Mouse (Mus musculus): ENCODE data around the gene Elk3. TPM values are rescaled to one million over a fixed set of nuclear protein-coding genes. Genes with fewer than 3 reads are reported as not detected.
A peak's percentile ranks its signal among the peaks of the same experiment; 100 is the strongest.

The Elk3 gene
- polyA plus RNA-seq, 1 experiment from 2014 or later = 10.4 TPM

DNA sequence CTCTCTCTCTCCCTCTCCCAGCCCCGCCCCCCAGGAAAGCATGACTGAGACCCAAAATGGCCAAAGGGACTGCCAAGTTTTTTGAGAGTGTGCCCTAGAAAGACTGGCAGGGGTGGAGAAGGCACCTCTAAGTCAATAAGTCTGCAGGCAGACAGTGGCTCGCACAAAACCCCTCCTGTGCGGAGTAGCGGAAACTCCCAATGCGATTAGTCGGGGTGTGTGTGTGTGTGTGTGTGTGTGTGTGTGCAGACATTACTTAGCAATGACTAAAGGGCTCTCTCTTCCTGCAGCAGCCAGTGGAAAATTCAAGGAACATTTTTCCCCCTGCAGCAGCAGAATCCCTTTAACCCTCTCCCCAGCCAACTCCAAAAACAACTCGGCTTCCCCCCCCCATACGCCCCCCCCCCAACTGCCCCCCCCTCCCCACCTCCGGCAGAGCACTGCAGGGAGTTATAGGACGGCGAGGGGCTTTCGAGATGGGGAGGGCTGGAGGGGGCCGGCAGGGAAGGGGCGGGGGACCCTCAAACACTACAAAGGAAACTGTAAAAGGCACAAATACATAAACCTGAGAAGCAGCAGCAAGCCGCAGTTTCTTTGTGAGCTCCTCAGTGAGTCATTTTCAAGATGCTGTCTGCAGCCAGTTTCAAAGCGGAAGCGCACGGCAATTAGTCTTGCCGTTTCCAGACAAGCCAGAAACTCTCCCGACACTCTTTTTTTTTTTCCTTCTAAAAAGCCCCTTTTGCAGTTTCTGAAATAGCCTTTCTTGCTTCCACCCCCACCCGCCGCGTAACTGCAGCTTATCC, 1.6 kb downstream of the Elk3 start:
- Histone ChIP-seq H3K9ac (peak overlapping the region; percentile 81), H3K36me3 (no peaks in the 10 kb centered on the region), H3K4me3 (peak overlapping the region; percentile 59), H3K4me2 (peak overlapping the region; percentile 99), H3K27me3 (peaks cover 25% of the 10 kb centered on the region), H3K27ac (peak overlapping the region; percentile 79), H3K9me3 (no peaks in the 10 kb centered on the region), H3K4me1 (replicated peaks) (peaks cover 23% of the 10 kb centered on the region)
- 1% methylated on average over 18 of the region's 23 CpGs for WGBS
- ATAC-seq (ENCODE audit: low FRiP score) = peak; percentile 69

DNA sequence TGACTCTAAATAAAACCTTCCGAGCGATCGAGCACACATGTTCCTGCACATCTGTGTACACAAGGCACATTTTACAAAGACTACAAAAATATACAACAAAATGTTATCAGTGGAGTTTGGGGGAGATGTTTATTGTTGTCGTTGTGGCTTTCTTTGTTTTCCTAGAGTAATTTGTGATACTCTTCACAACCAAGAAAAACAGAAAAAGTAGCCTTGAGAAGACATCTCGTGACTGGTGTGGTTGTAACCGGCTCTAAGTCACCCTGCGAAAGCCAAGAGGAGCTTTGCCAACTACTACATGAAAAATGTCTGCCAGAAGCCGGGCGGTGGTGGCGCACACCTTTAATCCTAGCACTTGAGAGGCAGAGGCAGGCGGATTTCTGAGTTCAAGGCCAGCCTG, 4.6 kb downstream of the Elk3 start:
- peaks cover 23% of the 10 kb centered on the region for H3K4me1 ChIP-seq (replicated peaks)
- H3K27me3 ChIP-seq = peaks cover 15% of the 10 kb centered on the region
- H3K36me3 ChIP-seq = no peaks in the 10 kb centered on the region
- no peak for ATAC-seq (ENCODE audit: low FRiP score)
- H3K27ac ChIP-seq = no peak overlapping the region
- H3K4me3 ChIP-seq = no peak overlapping the region
- H3K9ac ChIP-seq = no peak overlapping the region
- WGBS = 85% methylated on average over 11 of the region's 11 CpGs
- H3K9me3 ChIP-seq = no peaks in the 10 kb centered on the region
- no peak overlapping the region for H3K4me2 ChIP-seq

DNA sequence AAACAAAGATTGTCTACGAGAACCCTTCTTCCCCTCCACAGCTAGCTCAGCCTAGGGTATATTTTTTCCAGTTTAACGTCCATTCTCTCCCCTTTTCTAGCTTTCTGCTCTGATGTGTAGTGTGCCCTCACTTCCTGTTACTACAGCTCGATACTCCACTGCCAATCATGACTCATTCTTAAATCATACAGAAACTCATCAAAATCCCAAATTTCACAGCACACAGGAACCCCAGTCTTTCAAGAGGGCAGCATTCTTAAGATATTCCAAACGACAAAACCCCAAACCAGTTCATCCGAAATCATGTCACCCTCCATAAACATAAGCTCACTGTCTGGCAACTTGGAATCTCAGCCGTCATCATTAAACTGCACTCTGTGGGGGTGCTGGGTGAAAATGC, 5.0 kb downstream of the Elk3 start:
- Histone ChIP-seq H3K36me3 (no peaks in the 10 kb centered on the region), H3K9ac (no peak overlapping the region), H3K4me3 (no peak overlapping the region), H3K4me2 (no peak overlapping the region), H3K9me3 (no peaks in the 10 kb centered on the region), H3K4me1 (replicated peaks) (peaks cover 19% of the 10 kb centered on the region), H3K27ac (no peak overlapping the region), H3K27me3 (peaks cover 11% of the 10 kb centered on the region)
- no peak for ATAC-seq (ENCODE audit: low FRiP score)
- 79% methylated on average over 6 of the region's 6 CpGs for WGBS

DNA sequence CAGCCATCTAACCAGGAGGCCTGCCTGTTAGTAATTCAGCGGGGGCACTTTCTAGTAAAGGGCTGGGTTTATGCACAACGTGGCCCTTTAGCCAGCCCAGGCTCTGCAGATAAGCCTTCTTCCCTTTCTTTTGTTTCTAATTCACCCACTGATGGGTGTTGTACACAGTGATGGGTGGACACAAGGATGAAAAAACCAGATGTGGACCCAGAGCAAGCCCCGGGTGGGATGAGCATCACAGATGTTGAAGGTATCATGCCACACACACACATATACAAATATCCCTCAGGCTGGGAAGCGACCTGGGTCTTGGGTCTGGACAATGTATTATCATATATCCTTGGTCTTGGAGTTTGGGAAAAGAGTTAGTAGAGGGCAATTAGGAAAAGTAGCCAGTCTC, 7.7 kb downstream of the Elk3 start:
- no peaks in the 10 kb centered on the region for H3K9me3 ChIP-seq
- WGBS = 86% methylated on average over 4 of the region's 4 CpGs
- H3K27me3 ChIP-seq = no peaks in the 10 kb centered on the region
- no peak overlapping the region for H3K4me3 ChIP-seq
- ATAC-seq (ENCODE audit: low FRiP score) = no peak
- H3K4me1 ChIP-seq (replicated peaks) = no peaks in the 10 kb centered on the region
- no peak overlapping the region for H3K27ac ChIP-seq
- no peaks in the 10 kb centered on the region for H3K36me3 ChIP-seq
- no peak overlapping the region for H3K4me2 ChIP-seq
- no peak overlapping the region for H3K9ac ChIP-seq

DNA sequence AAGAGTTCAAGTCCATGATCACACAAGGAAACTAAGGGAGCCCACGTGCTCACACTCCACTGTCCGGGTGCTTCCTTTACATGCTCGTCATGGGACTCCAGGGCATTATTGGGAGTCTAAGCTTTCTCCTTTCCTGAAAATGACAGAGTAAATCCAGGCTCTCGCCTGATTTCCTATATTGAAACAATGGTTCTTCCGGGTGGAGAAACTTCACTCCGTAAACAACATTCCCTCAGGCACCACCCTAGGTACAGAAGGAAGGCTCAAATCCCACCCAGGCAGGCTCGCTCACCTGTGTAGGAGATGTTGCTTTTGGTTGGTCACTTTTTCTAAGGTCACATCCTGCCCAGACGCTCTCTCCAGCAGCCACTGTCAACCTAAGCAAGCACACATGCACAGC, 9.1 kb downstream of the Elk3 start:
- no peaks in the 10 kb centered on the region for H3K27me3 ChIP-seq
- H3K4me3 ChIP-seq = no peak overlapping the region
- H3K9ac ChIP-seq = no peak overlapping the region
- no peaks in the 10 kb centered on the region for H3K36me3 ChIP-seq
- H3K9me3 ChIP-seq = no peaks in the 10 kb centered on the region
- no peak overlapping the region for H3K4me2 ChIP-seq
- 81% methylated on average over 8 of the region's 8 CpGs for WGBS
- H3K4me1 ChIP-seq (replicated peaks) = no peaks in the 10 kb centered on the region
- no peak overlapping the region for H3K27ac ChIP-seq
- ATAC-seq (ENCODE audit: low FRiP score) = no peak

DNA sequence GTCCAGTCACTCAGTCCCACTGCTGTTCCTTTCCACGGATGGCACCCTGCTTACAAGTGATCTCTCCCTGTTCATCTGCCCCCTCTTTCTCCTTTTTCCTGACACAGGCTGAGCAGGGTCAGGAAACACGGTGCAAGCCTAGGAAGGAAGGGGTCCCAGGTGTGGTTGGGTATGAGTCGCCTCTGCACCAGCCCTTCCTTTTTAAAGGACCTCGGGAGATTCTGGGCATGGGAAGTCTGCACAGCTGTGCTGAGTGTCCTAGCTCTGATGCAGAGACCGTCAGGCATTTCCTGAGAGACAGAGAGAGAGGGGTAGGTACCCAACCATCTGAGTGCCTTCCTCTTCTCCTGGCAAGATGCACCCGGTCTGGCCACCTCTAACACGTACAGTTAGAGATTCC, 12.7 kb downstream of the Elk3 start:
- H3K27me3 ChIP-seq = no peaks in the 10 kb centered on the region
- H3K4me3 ChIP-seq = no peak overlapping the region
- WGBS = 67% methylated on average over 7 of the region's 7 CpGs
- peak overlapping the region; percentile 2; the same call in 1 of the 2 replicates for H3K27ac ChIP-seq
- peaks cover 9% of the 10 kb centered on the region; the same call in 1 of the 2 replicates for H3K4me1 ChIP-seq (replicated peaks)
- no peak for ATAC-seq (ENCODE audit: low FRiP score)
- no peak overlapping the region for H3K4me2 ChIP-seq
- H3K9ac ChIP-seq = 0 out of 2 replicates have a peak overlapping the region, but pooled peaks have one; percentile 8
- H3K9me3 ChIP-seq = no peaks in the 10 kb centered on the region
- no peaks in the 10 kb centered on the region for H3K36me3 ChIP-seq

DNA sequence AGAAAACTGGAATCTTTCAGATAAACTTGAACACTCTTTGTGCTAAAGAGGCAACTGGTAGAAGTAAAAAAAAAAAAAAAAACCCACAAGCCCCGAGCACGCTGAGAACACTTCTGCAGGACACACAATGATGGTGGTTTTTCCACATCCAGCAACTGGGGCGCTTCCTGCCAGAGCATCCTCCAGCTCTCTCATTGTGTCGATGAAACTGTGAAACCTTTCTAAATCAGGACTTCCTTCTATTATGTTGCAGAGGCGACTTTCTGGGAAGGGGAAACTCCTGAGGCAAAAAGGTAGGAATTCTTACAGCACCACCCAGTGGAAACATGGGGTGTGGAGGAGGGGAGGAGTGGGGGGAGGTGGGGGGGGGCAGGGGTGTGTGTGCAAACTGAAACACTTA, 13.2 kb downstream of the Elk3 start:
- 40% methylated on average over 5 of the region's 5 CpGs for WGBS
- H3K4me3 ChIP-seq = no peak overlapping the region
- peaks cover 9% of the 10 kb centered on the region; the same call in 1 of the 2 replicates for H3K4me1 ChIP-seq (replicated peaks)
- no peak overlapping the region; the same call in 1 of the 2 replicates for H3K27ac ChIP-seq
- H3K9me3 ChIP-seq = no peaks in the 10 kb centered on the region
- no peak overlapping the region for H3K9ac ChIP-seq
- H3K27me3 ChIP-seq = no peaks in the 10 kb centered on the region
- H3K4me2 ChIP-seq = no peak overlapping the region
- no peak for ATAC-seq (ENCODE audit: low FRiP score)
- no peaks in the 10 kb centered on the region for H3K36me3 ChIP-seq

DNA sequence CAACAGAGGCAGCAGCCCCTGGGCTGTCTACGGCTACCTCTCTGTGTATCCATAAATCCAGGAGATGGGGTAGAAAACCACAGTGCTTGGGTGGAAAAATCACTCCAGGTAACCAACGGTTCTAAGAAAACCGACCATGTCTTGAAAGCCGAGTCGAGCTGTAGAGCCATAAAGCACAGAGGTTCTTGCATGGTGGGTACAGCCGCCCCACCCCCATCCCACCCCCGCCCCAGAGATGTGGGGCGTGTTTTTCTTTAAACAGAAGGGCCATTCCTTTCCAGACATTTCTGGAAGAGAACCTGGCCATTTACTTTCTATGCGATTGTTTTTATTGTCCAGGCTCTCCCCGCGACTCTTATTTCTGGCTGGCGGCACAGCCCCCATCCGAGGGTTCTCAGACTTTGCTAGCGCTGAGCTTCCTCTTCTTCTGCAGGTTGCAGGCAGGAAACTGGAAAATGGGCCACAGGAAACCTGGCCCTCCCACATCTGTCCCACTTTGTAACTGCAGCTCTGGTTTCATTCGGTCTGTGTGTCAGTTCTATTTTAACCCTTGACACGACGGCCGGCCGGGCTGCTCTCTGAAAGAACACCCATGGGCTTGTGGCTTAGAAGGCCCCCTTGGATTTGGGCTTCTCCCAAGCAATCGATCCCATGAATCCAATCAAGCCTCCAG, 16.3 kb downstream of the Elk3 start:
- H3K9ac ChIP-seq = no peak overlapping the region
- H3K27ac ChIP-seq = no peak overlapping the region
- no peaks in the 10 kb centered on the region for H3K36me3 ChIP-seq
- WGBS = 74% methylated on average over 20 of the region's 20 CpGs
- ATAC-seq (ENCODE audit: low FRiP score) = no peak
- no peaks in the 10 kb centered on the region for H3K9me3 ChIP-seq
- H3K4me1 ChIP-seq (replicated peaks) = peaks cover 9% of the 10 kb centered on the region; the same call in 1 of the 2 replicates
- no peaks in the 10 kb centered on the region for H3K27me3 ChIP-seq
- no peak overlapping the region for H3K4me2 ChIP-seq
- H3K4me3 ChIP-seq = no peak overlapping the region

DNA sequence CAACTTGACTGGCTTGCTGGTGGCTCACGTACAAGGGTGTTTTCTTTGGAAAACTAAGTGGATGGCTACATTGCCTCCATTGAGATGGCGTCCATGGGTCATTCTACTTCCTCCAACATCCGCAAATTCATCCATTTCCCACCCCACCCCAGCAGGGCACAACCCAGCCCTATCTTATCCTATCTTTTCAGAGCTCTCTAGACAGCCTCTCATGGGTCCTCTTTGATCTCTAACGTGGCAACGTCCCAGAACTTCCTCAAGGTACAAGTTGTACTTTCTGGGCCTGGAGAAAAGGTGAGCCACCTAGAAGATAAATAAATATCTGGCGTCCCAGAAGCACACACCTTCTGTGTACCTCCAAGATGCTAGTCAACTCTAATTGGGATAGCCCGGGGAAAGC, 17.3 kb downstream of the Elk3 start:
- ATAC-seq (ENCODE audit: low FRiP score) = no peak
- no peaks in the 10 kb centered on the region for H3K9me3 ChIP-seq
- no peaks in the 10 kb centered on the region for H3K27me3 ChIP-seq
- H3K36me3 ChIP-seq = no peaks in the 10 kb centered on the region
- peaks cover 9% of the 10 kb centered on the region; the same call in 1 of the 2 replicates for H3K4me1 ChIP-seq (replicated peaks)
- no peak overlapping the region for H3K4me3 ChIP-seq
- 88% methylated on average over 7 of the region's 7 CpGs for WGBS
- H3K9ac ChIP-seq = no peak overlapping the region
- H3K4me2 ChIP-seq = no peak overlapping the region
- H3K27ac ChIP-seq = no peak overlapping the region

DNA sequence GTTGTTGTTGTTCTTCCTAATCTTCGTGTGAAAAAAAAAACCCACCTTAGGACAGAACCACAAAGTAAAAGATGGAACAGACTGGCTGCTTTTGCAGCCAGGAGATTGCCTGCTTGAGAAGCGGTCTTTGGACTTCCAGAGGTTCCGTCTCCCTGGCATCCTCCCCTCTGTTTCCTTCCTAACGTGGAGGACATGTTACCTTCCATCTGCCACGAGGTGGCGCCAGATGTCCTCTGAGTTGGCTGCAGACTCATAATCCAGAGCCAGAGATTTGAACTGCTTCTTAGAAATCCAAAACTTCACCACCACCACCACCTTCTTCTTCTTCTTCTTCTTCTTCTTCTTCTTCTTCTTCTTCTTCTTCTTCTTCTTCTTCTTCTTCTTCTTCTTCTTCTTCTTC, 19.1 kb downstream of the Elk3 start:
- no peak overlapping the region for H3K4me3 ChIP-seq
- H3K27ac ChIP-seq = no peak overlapping the region
- no peak overlapping the region for H3K4me2 ChIP-seq
- WGBS = 5% methylated on average over 6 of the region's 6 CpGs
- no peak for ATAC-seq (ENCODE audit: low FRiP score)
- no peaks in the 10 kb centered on the region for H3K9me3 ChIP-seq
- H3K27me3 ChIP-seq = no peaks in the 10 kb centered on the region
- H3K9ac ChIP-seq = no peak overlapping the region
- H3K36me3 ChIP-seq = no peaks in the 10 kb centered on the region
- peaks cover 9% of the 10 kb centered on the region; the same call in 1 of the 2 replicates for H3K4me1 ChIP-seq (replicated peaks)

DNA sequence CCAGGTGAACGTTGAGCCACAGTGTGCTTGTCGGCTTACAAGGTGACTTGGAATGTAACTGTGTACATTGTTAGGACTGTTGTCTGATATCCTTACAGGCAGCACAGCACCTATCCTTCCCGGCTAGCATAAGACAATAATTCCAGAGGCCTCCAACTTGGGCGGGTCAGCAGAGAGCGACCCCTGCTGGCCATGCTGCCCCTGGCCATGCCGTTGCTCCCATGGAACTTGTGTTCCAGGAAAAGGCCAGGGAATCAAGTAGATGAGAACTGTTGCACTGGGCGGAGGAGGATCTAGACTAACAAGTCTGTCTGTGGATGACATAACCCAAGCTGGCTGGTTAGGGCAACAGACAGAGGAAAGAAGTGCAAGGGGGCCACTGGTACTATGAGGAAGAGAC, 19.6 kb downstream of the Elk3 start:
- H3K4me1 ChIP-seq (replicated peaks) = peaks cover 6% of the 10 kb centered on the region; the same call in 1 of the 2 replicates
- H3K9ac ChIP-seq = no peak overlapping the region
- no peak; the same call in 1 of the 2 replicates for ATAC-seq (ENCODE audit: low FRiP score)
- H3K4me2 ChIP-seq = no peak overlapping the region
- no peak overlapping the region for H3K4me3 ChIP-seq
- H3K36me3 ChIP-seq = no peaks in the 10 kb centered on the region
- no peaks in the 10 kb centered on the region for H3K9me3 ChIP-seq
- no peak overlapping the region for H3K27ac ChIP-seq
- WGBS = 36% methylated on average over 7 of the region's 7 CpGs
- H3K27me3 ChIP-seq = no peaks in the 10 kb centered on the region

DNA sequence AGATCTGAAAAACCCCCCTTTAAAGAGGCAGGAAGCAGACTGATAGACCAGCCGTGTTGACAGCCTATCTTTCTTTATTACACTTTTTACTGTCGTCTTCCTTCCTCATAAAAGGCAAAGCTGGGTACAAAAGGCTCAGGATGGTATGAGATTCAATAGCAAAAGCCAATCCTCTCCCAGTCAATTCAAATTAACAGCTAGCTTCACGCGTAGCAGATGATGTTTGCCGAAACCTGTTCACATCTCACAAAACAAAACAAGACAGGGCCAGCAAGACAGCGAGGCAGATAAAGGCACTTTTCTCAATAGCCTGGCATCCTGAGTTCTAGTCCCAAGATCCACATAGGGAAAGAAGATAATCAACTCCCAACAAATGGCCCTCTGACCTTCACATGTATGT, 21.5 kb downstream of the Elk3 start:
- no peaks in the 10 kb centered on the region for H3K27me3 ChIP-seq
- peaks cover 4% of the 10 kb centered on the region; the same call in 1 of the 2 replicates for H3K4me1 ChIP-seq (replicated peaks)
- WGBS = 60% methylated on average over 6 of the region's 6 CpGs
- H3K4me3 ChIP-seq = no peak overlapping the region
- no peak overlapping the region for H3K4me2 ChIP-seq
- no peaks in the 10 kb centered on the region for H3K36me3 ChIP-seq
- ATAC-seq (ENCODE audit: low FRiP score) = no peak
- no peak overlapping the region for H3K27ac ChIP-seq
- H3K9me3 ChIP-seq = no peaks in the 10 kb centered on the region
- no peak overlapping the region; the same call in 1 of the 2 replicates for H3K9ac ChIP-seq

Measured in hindbrain, embryonic 13.5 days (tissue).